Mouse (Mus musculus) layer of hippocampus, postnatal 25 days (tissue): Measurements from ENCODE around the gene Atg101. TPM values are rescaled to one million over a fixed set of nuclear protein-coding genes. Genes with fewer than 3 reads are reported as not detected.

ENCODE experiments used
- DNase-seq, 2 experiments: peaks; one replicate each; pipeline ENCODE4 v3.0.0; 2022; ENCODE audit warnings: mixed read lengths in 2 of 2, low spot score in 1 of 2; ENCODE audit errors: extremely low spot score in 1 of 2
- total RNA-seq, 2 experiments: library from RNA; stranded (reverse); gene quantifications; 2 replicates each; pipeline ENCODE4 v1.2.3; 2021

The Atg101 gene
- total RNA-seq, 2 experiments from 2014 or later: 45.2 to 53.9 TPM

GRCm38 (mm10) chr15:101329564-101329892, 45.5 kb downstream of the Atg101 start:
- no peak for DNase-seq

GRCm38 (mm10) chr15:101331090-101331489, 47.0 kb downstream of the Atg101 start:
- no peak for DNase-seq

GRCm38 (mm10) chr15:101332370-101332769, 48.3 kb downstream of the Atg101 start:
- no peak for DNase-seq

- no peak for DNase-seq
These were observed 49.1 kb downstream of the Atg101 start for GRCm38 (mm10) chr15:101333165-101333564.

GRCm38 (mm10) chr15:101333648-101334047, 49.6 kb downstream of the Atg101 start:
- DNase-seq: no peak

- no peak for DNase-seq
These were observed 52.6 kb downstream of the Atg101 start for GRCm38 (mm10) chr15:101336474-101337174.

- DNase-seq: no peak
These were observed 54.3 kb downstream of the Atg101 start for GRCm38 (mm10) chr15:101338359-101338758.

- peak; percentile 87 to 98 for DNase-seq
These were observed 55.5 kb downstream of the Atg101 start for GRCm38 (mm10) chr15:101339537-101339936.

Other genes with a start within 250 kb of the Atg101 start
- not detected for gene Gm47841, start 236.9 kb upstream of the Atg101 start, total RNA-seq
- 1 to 10 TPM; 1.5 TPM for gene Fignl2, start 205.7 kb upstream of the Atg101 start, total RNA-seq
- not detected for gene Ankrd33, start 168.5 kb upstream of the Atg101 start, total RNA-seq
- gene Acvrl1, start 155.8 kb upstream of the Atg101 start, total RNA-seq: 10 to 100 TPM in 1 of 2 experiments, 1 to 10 TPM in 1; 8.6 to 10.5 TPM
- 10 to 100 TPM; 82.8 to 83.1 TPM for gene Acvr1b, start 110.2 kb upstream of the Atg101 start, total RNA-seq
- 10 to 100 TPM; 73.1 to 77.9 TPM for gene Grasp, start 60.1 kb upstream of the Atg101 start, total RNA-seq
- gene Nr4a1, start 30.0 kb upstream of the Atg101 start, total RNA-seq: 10 to 100 TPM; 50.5 to 62.3 TPM
- gene 6030408B16Rik, start 8.9 kb downstream of the Atg101 start, total RNA-seq: under 1 TPM; 0.22 to 0.42 TPM
- under 1 TPM; 0.21 to 0.22 TPM for gene Krt80, start 85.9 kb downstream of the Atg101 start, total RNA-seq
- not detected for gene Krt7, start 126.8 kb downstream of the Atg101 start, total RNA-seq
- under 1 TPM; 0.42 to 0.71 TPM for gene Krt87, start 154.5 kb downstream of the Atg101 start, total RNA-seq
- not detected for gene Krt88, start 163.5 kb downstream of the Atg101 start, total RNA-seq
- not detected for gene Krt81, start 179.5 kb downstream of the Atg101 start, total RNA-seq
- gene Krt86, start 189.2 kb downstream of the Atg101 start, total RNA-seq: not detected
- gene Krt83, start 207.2 kb downstream of the Atg101 start, total RNA-seq: not detected
- not detected for gene Gm49425, start 233.0 kb downstream of the Atg101 start, total RNA-seq
- not detected for gene Krt84, start 248.5 kb downstream of the Atg101 start, total RNA-seq